Mouse (Mus musculus) adrenal gland, adult (tissue): Measurements from ENCODE around the gene Zbp1.

Experiments
- DNase-seq, 2 experiments: peaks; one replicate each; pipeline ENCODE4 v3.0.0; 2022 to 2023; ENCODE audit warnings: low spot score in 1 of 2; ENCODE audit not compliant: inconsistent age in 2 of 2

Zbp1 gene

DNA sequence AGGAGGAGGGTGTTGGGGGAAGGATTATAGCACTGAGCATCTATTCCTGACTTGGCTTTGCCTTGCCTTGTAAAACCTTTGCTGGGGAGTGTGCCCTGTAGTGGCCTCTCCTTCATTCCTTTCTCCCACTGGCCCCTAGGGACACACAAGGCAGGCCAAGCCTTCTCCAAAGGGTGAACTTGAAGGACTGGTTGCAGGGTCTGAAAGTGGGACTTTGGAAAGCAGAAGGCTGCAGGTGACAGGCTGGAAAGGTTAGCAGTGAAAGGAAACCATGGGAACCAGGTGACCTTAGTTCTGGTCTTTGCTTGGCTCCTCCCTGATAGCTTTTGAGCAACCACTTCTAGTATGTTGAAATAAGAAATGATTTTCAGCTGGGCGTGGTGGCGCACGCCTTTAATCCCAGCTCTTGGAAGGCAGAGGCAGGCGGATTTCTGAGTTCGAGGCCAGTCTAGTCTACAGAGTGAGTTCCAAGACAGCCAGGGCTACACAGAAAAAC is 912 bp downstream of the Zbp1 start:
- peak in 1 of 2 experiments; percentile 1 for DNase-seq

GRCm38 (mm10) chr2:173217246-173217645 is 1.5 kb downstream of the Zbp1 start:
- DNase-seq, result peak in 1 of 2 experiments; percentile 1

DNA sequence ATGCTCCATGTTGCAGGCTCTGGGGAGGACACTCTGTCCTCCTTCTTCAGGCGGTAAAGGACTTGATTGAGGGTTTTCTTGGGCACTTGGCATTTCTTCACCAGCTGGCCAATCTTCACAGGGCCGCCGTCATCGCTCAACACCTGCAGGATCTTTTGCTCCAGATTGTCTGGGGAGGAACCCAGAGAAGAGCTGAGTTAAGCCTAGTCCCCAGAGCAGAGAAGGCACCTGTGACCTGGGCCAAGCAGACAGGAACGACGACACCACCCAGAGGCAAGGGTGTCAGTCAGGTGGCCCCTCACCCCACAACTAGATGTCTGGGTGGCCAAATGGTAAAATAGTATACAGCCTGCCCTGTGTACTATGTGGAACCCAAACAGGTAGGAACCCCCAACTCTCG is 1.9 kb downstream of the Zbp1 start:
- peak in 1 of 2 experiments; percentile 2 for DNase-seq

DNA sequence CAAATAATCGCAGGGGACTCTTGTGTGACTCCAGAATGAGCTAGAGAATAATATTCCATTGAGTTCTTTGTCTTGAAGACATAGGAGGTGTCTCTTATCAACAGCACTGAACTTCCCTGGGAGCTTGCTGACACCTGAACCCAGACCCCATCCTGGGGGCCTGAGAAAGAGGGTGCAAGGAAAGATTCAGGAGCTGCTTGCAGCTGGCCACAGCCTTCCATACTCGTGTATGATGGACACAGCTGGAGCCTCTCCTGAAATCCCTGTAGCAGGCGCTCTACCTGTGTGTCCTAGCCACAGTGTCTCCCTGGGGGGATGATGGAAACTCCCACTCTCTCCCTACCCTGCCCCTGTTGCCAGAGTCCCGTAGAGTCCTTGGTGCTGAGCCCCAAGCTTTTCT is 6.5 kb downstream of the Zbp1 start:
- DNase-seq, result no peak

DNA sequence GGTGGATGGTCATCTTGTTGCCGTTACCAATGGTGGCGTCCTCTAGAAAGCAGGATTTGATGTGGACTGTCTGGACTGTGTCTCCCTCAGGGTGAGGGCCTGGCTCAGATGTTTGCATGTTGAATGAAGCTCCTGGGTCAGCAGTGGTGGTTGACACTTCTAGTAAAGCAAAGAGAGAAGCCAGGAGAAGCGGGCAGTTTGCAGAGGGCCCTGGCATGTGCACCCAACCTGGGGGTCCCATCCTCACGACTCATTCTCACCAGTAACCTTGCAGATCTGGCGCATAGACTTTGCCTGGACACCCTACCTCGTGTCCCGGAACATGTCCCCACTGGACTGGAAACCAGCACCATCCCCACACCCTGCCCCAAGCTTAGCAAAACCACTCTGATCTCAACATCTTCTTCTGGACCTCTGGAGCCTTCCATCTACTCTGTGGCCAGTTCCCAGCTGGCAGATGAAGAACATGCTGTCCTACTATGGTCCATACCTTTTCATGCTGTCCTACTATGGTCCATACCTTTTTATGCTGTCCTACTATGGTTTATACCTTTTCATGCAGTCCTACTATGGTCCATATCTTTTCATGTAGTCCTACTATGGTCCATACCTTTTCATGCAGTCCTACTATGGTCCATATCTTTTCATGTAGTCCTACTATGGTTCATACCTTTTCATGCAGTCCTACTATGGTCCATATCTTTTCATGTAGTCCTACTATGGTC is 9.5 kb downstream of the Zbp1 start:
- no peak for DNase-seq

- no peak for DNase-seq
These were observed 11.7 kb downstream of the Zbp1 start for GRCm38 (mm10) chr2:173207051-173207450.

GRCm38 (mm10) chr2:173205563-173206099 is 13.1 kb downstream of the Zbp1 start:
- no peak for DNase-seq

- DNase-seq, result no peak
These were observed 14.1 kb downstream of the Zbp1 start for GRCm38 (mm10) chr2:173204671-173205070.

DNA sequence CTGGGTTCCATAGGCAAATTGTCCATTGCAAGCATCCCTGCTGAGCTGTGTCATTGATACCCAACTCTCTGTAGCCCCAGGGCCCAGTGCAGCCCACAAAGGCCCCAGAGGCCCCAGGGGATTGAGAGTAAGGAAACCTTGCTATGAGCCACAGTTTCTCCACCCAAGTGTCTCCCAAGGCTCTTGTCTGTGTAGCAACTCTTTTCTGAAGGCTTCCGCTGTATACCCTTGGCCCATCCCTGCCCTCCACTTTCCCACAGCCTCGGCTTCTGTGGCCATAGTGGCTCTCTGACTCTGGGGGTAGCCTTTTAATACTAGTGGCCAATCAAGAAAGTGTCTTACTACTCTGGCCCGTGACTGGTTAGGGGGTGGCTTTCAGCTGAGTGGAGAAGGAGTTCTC is 15.0 kb downstream of the Zbp1 start:
- DNase-seq, result no peak

- DNase-seq, result no peak
These were observed 15.6 kb downstream of the Zbp1 start for GRCm38 (mm10) chr2:173202924-173203689.

DNA sequence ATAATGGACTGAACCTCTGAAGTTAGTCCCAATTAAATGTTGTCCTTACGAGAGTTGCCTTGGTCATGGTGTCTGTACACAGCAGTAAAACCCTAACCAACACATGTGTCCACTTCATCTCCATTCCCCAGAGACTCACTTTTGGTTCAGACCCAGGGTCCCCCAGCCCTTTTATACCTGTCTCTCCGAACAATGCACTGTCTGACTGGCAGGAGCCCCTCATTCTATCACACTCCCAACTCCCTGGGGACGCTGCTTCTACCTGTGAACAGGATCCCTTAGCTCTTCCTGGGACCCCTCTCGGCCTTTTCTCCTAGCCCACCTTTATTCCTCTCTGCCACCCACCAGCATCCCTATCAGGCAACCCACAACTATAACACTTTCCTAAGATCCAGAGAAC is 23.9 kb downstream of the Zbp1 start:
- no peak for DNase-seq

- DNase-seq, result peak in 1 of 2 experiments; percentile 42
These were observed 31.4 kb downstream of the Zbp1 start for GRCm38 (mm10) chr2:173187182-173187855.

- peak; percentile 77 to 94 for DNase-seq
These were observed 32.4 kb downstream of the Zbp1 start for GRCm38 (mm10) chr2:173186047-173186943.

GRCm38 (mm10) chr2:173185282-173185681 is 33.4 kb downstream of the Zbp1 start:
- no peak for DNase-seq

DNA sequence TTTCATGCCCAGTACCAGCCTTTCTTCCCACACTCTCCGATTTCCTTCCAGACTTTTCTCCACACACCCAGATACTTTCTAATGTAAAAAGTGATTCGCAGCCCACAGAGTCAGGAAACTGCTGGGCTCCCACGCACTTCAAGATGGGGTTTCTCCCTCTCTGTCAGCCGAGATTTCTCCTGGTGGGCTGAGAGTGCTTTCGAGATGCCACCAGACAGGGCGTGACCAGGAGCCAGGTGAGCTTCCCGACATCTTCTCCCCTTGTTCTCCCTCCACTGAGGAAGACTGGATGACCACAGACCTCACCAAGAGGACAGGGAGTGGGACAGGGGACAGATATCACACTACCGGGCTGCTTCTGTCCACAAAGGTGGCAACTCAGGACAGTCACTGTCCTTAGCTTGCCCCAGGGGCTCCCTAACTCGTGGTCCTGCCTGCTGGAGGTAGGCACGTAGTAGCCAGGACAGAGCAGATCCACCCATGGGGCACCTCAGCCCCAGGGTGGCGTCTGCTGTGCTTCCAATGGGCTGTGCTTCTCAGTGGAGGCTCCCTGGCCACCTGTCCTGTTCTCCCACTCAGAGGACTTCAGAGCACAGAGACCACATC is 34.1 kb downstream of the Zbp1 start:
- DNase-seq, result no peak

DNA sequence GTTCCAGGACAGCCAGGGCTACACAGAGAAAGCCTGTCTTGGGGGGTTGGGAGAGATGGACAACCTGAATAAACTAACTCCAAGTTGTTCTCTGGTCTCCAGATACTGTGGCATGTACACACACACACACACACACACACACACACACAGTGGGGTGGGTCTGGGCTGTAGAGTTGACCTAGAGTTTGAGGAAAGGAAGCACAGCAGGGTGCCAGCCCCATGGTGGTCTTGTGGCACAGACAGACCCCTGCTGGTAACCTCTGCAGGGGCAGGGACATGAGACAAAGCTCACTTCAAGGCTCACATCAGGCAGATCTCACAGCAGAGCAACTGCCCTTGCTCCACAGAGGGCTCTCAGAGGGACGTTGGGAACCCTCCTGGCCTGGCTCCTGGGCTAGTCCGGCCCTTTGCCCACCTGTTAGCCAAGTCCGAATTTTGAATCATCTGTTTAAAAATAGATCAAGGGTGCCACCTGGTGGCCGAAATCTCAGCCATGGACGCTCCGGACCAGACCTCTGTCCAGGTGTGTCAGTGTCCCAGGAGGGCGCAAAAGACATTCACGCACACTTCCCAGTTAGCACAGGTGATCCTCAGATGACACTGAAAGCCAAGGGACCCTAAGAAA is 34.8 kb downstream of the Zbp1 start:
- DNase-seq, result peak; percentile 49 to 86

- no peak for DNase-seq
These were observed 35.4 kb downstream of the Zbp1 start for GRCm38 (mm10) chr2:173183311-173183710.

DNA sequence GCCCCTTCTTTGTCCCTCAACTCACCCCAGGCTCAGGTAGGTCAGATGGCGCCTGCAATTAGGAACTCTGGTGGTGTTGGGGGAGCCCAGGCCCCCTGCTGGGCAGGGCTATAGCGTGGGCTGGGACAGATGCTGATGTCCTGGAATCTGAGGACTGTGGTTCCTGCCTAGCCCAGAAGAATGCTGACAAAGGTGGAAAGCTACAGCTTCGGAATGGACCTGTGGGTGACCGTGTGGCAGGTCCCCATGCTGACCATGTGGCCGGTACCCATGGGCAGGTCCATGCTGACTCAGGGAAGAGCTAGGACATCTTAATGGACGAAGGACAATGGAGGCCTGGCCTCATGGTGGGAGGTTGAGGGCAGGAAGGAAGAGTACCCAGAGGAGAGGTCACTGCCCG is 35.9 kb downstream of the Zbp1 start:
- no peak for DNase-seq

DNA sequence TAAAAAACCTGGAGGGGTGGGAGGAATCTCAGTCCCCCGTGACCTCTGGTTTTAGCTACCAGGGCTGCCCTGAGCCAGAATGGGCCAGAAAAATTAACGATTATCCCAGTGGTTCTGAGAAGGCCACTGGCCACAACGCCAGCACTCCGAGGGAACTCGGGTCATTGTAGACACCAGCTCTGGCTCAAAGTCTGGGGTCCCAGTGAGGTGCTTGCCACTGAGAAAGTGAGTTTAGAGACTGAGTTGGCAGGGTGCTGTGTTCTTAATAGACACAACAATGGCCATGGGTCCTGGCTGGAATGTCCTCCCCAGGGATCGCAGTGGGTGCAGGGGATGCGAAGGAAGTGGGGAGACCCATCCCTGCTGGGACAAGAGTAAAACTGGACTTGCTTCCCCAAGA is 36.8 kb downstream of the Zbp1 start:
- DNase-seq, result no peak

GRCm38 (mm10) chr2:173181486-173181885 is 37.2 kb downstream of the Zbp1 start:
- no peak for DNase-seq
